Mouse (Mus musculus): Measurements from ENCODE around the gene Abcb11. TPM values are rescaled to one million over a fixed set of nuclear protein-coding genes. Genes with fewer than 3 reads are reported as not detected.
"Not testable (repeated sequence)": the region's sequence is repeated elsewhere in the genome, so short reads cannot be mapped to it uniquely, and the experiment has no call there.

Gene Abcb11
- polyA plus RNA-seq, 1 experiment, result 0.03 TPM

- Histone ChIP-seq H3K4me3 (ENCODE audit: control insufficient read depth, insufficient read depth, low read length) (no peak overlapping the region), H3K27me3 (ENCODE audit: control insufficient read depth, insufficient read depth, low read length) (no peaks in the 10 kb centered on the region), H3K4me1 (replicated peaks; ENCODE audit: control insufficient read depth, insufficient read depth, low read length) (0 out of 2 replicates have a peak, but pooled peaks cover 2% of the 10 kb centered on the region), H3K36me3 (ENCODE audit: control insufficient read depth, insufficient read depth, low read length) (no peaks in the 10 kb centered on the region), H3K27ac (ENCODE audit: control insufficient read depth, insufficient read depth, low read length) (no peak overlapping the region)
- 94% methylated on average over 2 of the region's 2 CpGs for WGBS
- TF ChIP-seq CTCF (IDR thresholded peaks at IDR 0.05; ENCODE audit: borderline replicate concordance, control insufficient read depth, extremely low read depth, insufficient read depth, low read length, poor library complexity) (no peak), POLR2A (IDR thresholded peaks at IDR 0.05; ENCODE audit: control insufficient read depth, extremely low read depth, insufficient read depth, low read length, poor library complexity) (no peak)
- DNase-seq, result no peak
Observed at GRCm38 (mm10) chr2:69376780-69377179, 34.4 kb upstream of the Abcb11 start.

DNA sequence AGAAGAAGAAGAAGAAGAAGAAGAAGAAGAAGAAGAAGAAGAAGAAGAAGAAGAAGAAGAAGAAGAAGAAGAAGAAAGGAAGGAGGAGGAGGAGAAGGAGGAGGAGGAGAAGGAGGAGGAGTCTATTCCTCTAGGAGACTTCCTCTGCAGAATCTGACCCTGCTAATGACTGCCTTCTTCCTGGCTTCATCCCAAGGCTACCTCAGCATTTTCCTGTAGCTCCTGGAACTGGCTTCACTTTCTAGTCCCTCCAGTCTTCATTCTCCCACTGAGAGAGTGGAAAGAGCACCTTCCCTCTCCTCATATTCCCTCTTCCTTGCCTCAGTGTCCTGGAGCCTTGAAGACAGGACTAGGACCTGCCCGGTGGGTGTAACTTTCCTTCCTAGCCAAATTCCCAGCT lies 22.9 kb upstream of the Abcb11 start:
- Histone ChIP-seq H3K4me3 (ENCODE audit: control insufficient read depth, insufficient read depth, low read length) (no peak overlapping the region), H3K27ac (ENCODE audit: control insufficient read depth, insufficient read depth, low read length) (no peak overlapping the region), H3K27me3 (ENCODE audit: control insufficient read depth, insufficient read depth, low read length) (no peaks in the 10 kb centered on the region), H3K4me1 (replicated peaks; ENCODE audit: control insufficient read depth, insufficient read depth, low read length) (no peaks in the 10 kb centered on the region), H3K36me3 (ENCODE audit: control insufficient read depth, insufficient read depth, low read length) (no peaks in the 10 kb centered on the region)
- 100% methylated on average over 1 of the region's 1 CpGs for WGBS
- no peak for DNase-seq
- TF ChIP-seq CTCF (IDR thresholded peaks at IDR 0.05; ENCODE audit: borderline replicate concordance, control insufficient read depth, extremely low read depth, insufficient read depth, low read length, poor library complexity) (no peak), POLR2A (IDR thresholded peaks at IDR 0.05; ENCODE audit: control insufficient read depth, extremely low read depth, insufficient read depth, low read length, poor library complexity) (no peak)

GRCm38 (mm10) chr2:69364831-69365230 lies 22.4 kb upstream of the Abcb11 start:
- TF ChIP-seq CTCF (IDR thresholded peaks at IDR 0.05; ENCODE audit: borderline replicate concordance, control insufficient read depth, extremely low read depth, insufficient read depth, low read length, poor library complexity) (no peak), POLR2A (IDR thresholded peaks at IDR 0.05; ENCODE audit: control insufficient read depth, extremely low read depth, insufficient read depth, low read length, poor library complexity) (no peak)
- 89% methylated on average over 2 of the region's 2 CpGs for WGBS

GRCm38 (mm10) chr2:69355402-69355801 lies 13.0 kb upstream of the Abcb11 start:
- H3K4me3 ChIP-seq (ENCODE audit: control insufficient read depth, insufficient read depth, low read length); H3K27ac ChIP-seq (ENCODE audit: control insufficient read depth, insufficient read depth, low read length); DNase-seq; H3K36me3 ChIP-seq (ENCODE audit: control insufficient read depth, insufficient read depth, low read length); H3K4me1 ChIP-seq (replicated peaks; ENCODE audit: control insufficient read depth, insufficient read depth, low read length); H3K27me3 ChIP-seq (ENCODE audit: control insufficient read depth, insufficient read depth, low read length): not testable (repeated sequence)

More at GRCm38 (mm10) chr2:69364831-69365230, 22.4 kb upstream of the Abcb11 start:
- Histone ChIP-seq H3K36me3 (ENCODE audit: control insufficient read depth, insufficient read depth, low read length) (no peaks in the 10 kb centered on the region), H3K4me3 (ENCODE audit: control insufficient read depth, insufficient read depth, low read length) (no peak overlapping the region), H3K27me3 (ENCODE audit: control insufficient read depth, insufficient read depth, low read length) (no peaks in the 10 kb centered on the region), H3K27ac (ENCODE audit: control insufficient read depth, insufficient read depth, low read length) (no peak overlapping the region), H3K4me1 (replicated peaks; ENCODE audit: control insufficient read depth, insufficient read depth, low read length) (no peaks in the 10 kb centered on the region)
- DNase-seq, result no peak

GRCm38 (mm10) chr2:69341506-69341905 lies 910 bp downstream of the Abcb11 start:
- no peak for DNase-seq
- 95% methylated on average over 6 of the region's 6 CpGs for WGBS
- Histone ChIP-seq H3K4me3 (ENCODE audit: control insufficient read depth, insufficient read depth, low read length) (no peak overlapping the region), H3K27ac (ENCODE audit: control insufficient read depth, insufficient read depth, low read length) (no peak overlapping the region), H3K4me1 (replicated peaks; ENCODE audit: control insufficient read depth, insufficient read depth, low read length) (no peaks in the 10 kb centered on the region), H3K27me3 (ENCODE audit: control insufficient read depth, insufficient read depth, low read length) (no peaks in the 10 kb centered on the region), H3K36me3 (ENCODE audit: control insufficient read depth, insufficient read depth, low read length) (no peaks in the 10 kb centered on the region)
- TF ChIP-seq POLR2A (IDR thresholded peaks at IDR 0.05; ENCODE audit: control insufficient read depth, extremely low read depth, insufficient read depth, low read length, poor library complexity) (no peak), CTCF (IDR thresholded peaks at IDR 0.05; ENCODE audit: borderline replicate concordance, control insufficient read depth, extremely low read depth, insufficient read depth, low read length, poor library complexity) (no peak)

- H3K36me3 ChIP-seq (ENCODE audit: control insufficient read depth, insufficient read depth, low read length); H3K4me1 ChIP-seq (replicated peaks; ENCODE audit: control insufficient read depth, insufficient read depth, low read length); H3K27ac ChIP-seq (ENCODE audit: control insufficient read depth, insufficient read depth, low read length); DNase-seq; H3K4me3 ChIP-seq (ENCODE audit: control insufficient read depth, insufficient read depth, low read length); H3K27me3 ChIP-seq (ENCODE audit: control insufficient read depth, insufficient read depth, low read length): not testable (repeated sequence)
- WGBS, result 87% methylated on average over 5 of the region's 6 CpGs
Observed at GRCm38 (mm10) chr2:69331523-69331922, 10.9 kb downstream of the Abcb11 start.

- DNase-seq, result no peak
Observed at GRCm38 (mm10) chr2:69328509-69329163, 13.8 kb downstream of the Abcb11 start.

More at GRCm38 (mm10) chr2:69328509-69329163, 13.8 kb downstream of the Abcb11 start:
- WGBS, result 97% methylated on average over 5 of the region's 5 CpGs
- H3K27me3 ChIP-seq (ENCODE audit: control insufficient read depth, insufficient read depth, low read length), result no peaks in the 10 kb centered on the region
- TF ChIP-seq CTCF (IDR thresholded peaks at IDR 0.05; ENCODE audit: borderline replicate concordance, control insufficient read depth, extremely low read depth, insufficient read depth, low read length, poor library complexity), result no peak
- no peak for TF ChIP-seq POLR2A (IDR thresholded peaks at IDR 0.05; ENCODE audit: control insufficient read depth, extremely low read depth, insufficient read depth, low read length, poor library complexity)
- no peaks in the 10 kb centered on the region for H3K36me3 ChIP-seq (ENCODE audit: control insufficient read depth, insufficient read depth, low read length)
- H3K27ac ChIP-seq (ENCODE audit: control insufficient read depth, insufficient read depth, low read length), result no peak overlapping the region
- no peak overlapping the region for H3K4me3 ChIP-seq (ENCODE audit: control insufficient read depth, insufficient read depth, low read length)
- no peaks in the 10 kb centered on the region for H3K4me1 ChIP-seq (replicated peaks; ENCODE audit: control insufficient read depth, insufficient read depth, low read length)
